Mouse (Mus musculus): ENCODE measurements around the gene Pepd.

DNA sequence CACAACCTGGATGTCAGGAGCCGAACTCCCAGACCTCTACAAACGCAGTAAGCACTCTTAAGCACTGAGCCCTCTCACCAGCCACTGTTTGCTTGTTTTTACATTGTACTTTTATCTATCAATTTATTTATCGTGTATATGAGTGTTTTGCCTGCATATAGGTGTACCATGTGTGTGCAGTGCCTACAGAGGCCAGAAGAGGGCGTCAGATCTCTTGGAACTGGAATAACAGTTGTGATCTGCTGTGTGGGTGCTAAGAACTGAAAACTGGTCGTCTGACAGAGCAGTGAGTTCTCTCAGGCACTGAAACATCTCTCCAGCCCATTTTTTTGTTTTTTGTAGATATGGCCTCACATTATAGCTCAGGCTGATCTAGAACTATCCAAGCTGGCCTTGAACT lies 147.3 kb downstream of the Pepd start:
- TF ChIP-seq CTCF (IDR thresholded peaks at IDR 0.05; ENCODE audit: extremely low read depth, insufficient read depth, low read length) (no peak), POLR2A (IDR thresholded peaks at IDR 0.05; ENCODE audit: extremely low read depth, insufficient read depth, low read length) (no peak)

All from cortical plate, adult 2 months (tissue).